Mouse (Mus musculus) cerebellum, adult (tissue): ENCODE data around the gene Gart.

ENCODE experiments used
- ATAC-seq: cut with Nextera tagmentation; 2 replicates; pipeline ENCODE4 v1.9.2; 2017; ENCODE audit warnings: mild to moderate bottlenecking, moderate library complexity, mixed read lengths; ENCODE audit not compliant: insufficient number of reproducible peaks, low FRiP score, low TSS enrichment

Gene Gart

DNA sequence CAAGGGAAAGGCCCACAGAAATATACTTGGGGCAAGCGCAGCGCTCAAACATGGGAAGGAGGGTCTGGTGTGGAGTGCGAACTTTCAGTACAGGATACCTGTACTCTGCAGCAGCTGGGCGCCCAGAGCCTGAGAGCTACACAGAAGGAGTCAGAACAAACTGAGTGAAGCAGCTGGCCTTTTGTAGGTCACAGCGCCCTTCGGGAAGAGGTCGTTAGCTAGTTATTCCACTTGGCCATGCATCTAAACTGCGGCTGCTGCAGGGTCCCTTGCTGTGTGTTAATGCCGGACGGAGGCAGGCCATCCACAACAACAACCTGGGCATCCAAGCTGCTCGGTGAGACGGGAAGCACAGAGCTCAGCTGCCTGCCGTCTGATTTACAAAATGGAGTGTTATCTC is 71.6 kb downstream of the Gart start:
- ATAC-seq = no peak
